Mouse (Mus musculus) left cerebral cortex, postnatal 25 days (tissue): ENCODE measurements at regions not wholly inside any gene's neighbourhood (a gene's known extent, or its start where the extent isn't known, plus 50 kb on each side); places are given as distances from the start of the nearest gene placed in this dataset.
A peak's percentile ranks its signal among the peaks of the same experiment; 100 is the strongest.

ENCODE experiments used
- DNase-seq, 2 experiments: peaks; one replicate each; pipeline ENCODE4 v3.0.0; 2022; ENCODE audit warnings: low spot score in 2 of 2, mixed read lengths in 1 of 2
- intact Hi-C: fragments of 180-260 bp; cut with DNase I; formaldehyde crosslinking; loops from one replicate; pipeline ENCODE4 v1.15.1; 2025

DNA sequence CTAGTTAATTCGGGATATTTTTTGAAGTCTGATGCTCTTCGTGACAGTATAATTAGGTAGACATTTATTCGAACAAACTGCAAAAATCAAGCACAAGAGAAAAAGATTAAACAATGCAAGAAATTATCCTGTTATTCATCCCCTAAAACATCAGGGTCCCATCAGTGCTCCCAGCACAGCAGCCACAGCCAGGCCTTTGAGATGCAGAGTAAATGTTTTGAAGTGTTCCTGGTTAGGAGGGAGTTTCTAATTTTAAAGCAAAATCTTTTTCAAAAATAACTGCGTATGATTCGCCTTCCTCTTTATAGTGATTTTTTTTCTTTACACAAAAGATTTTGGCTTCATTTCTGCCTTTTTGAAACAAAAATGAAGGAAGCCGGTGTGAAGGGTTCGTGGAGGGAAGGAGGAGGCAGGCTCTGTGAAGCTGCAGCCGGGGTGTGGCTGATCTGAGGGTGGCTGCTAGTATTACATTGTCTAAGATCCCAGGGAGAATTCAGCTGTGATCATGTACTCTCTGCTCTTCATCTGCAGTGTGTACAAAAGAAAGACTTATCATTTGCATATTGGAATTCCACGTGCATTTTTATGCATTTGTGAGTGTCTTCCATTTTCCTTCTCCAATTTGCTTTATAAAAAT is 534.7 kb downstream of the Rwdd3 start:
- intact Hi-C loops = no loop called here
- DNase-seq = peak in 1 of 2 experiments; percentile 72

DNA sequence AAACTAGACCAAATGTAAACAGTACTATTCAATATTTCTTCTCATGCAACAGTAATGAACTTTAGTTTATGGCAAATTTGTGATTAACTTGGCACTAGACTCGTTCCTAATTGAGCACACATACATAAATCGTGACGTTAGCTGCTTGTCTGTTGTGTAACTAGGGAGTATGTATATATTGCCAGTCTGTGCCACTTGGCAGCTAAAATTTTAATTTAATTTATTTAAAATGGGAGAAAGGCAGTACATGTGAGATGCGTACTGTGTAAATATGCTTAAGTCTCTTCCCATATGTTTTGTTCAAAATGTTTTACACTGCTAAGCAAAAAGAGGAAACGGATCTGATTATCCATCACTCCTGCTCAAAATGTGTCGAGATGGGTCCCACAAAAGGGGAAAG is 553.1 kb downstream of the Rwdd3 start:
- no peak for DNase-seq
- intact Hi-C loops = no loop called here

DNA sequence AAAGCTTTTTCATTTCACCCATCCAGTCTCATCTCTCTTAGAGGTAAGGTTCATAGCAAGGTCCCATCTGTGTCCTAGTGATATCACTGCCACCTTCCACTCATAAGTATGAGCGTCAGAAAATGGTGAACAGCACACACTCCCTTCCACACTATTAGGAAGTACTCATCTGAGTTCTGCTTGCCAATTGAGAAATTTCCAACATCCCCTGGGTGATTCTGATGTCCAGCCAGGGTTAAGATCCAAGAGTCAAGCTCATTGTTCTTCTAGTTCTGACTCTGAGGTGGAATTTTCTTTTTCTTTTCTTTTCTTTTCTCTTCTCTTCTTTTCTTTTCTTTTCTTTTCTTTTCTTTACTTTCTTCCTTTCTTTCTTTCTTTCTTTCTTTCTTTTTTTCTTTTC is 577.3 kb downstream of the Rwdd3 start:
- intact Hi-C loops = no loop called here
- DNase-seq = no peak

DNA sequence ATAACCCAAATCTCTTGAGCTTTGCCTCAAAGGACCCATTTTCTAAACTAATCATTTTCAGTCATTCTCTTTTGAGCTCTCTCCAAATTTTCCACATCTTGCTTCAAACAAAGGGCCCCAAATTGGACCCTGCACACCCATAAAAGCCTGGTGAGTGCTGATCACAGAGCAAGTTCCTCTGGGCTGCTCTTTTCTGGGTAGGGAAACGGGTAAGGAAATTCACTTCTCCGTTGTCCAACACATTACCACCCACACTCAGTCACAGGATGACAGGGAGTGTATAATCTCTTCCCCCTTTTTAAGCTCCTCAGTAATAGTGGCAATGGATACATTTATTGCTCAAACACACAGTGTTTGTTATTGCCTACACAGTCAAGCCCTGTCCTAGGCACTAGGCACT is 580.3 kb downstream of the Rwdd3 start:
- intact Hi-C loops = no loop called here
- no peak for DNase-seq

DNA sequence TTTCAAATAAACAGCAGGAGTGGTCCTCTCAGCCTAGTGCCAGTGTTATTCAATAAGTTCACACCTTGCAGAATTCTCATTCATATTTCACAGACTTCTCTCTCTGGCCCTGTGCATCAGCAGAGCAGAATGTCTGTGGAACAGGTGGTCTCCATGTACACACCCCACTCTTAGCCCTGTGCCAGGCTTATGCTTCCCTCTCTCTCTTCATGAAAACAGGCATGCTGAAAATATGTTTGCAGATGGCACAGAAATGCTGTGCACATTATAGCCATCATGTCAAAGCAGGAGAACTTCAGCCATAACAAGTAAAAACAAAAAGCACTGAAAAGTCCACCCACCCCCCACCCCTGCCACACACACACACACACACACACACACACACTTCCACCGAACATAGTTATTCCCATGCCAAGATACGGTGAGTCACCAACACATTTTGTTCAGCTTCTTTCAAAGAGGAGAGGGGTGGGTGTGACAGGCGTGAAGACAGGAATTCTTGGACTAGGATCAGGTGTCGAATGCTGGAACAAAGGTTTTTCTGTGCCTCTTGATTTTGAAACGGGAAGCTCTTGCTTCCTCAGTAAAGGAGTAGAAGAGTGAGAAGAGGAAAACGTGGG is 600.6 kb downstream of the Rwdd3 start:
- DNase-seq = peak; percentile 40 to 86
- intact Hi-C loops = no loop called here

DNA sequence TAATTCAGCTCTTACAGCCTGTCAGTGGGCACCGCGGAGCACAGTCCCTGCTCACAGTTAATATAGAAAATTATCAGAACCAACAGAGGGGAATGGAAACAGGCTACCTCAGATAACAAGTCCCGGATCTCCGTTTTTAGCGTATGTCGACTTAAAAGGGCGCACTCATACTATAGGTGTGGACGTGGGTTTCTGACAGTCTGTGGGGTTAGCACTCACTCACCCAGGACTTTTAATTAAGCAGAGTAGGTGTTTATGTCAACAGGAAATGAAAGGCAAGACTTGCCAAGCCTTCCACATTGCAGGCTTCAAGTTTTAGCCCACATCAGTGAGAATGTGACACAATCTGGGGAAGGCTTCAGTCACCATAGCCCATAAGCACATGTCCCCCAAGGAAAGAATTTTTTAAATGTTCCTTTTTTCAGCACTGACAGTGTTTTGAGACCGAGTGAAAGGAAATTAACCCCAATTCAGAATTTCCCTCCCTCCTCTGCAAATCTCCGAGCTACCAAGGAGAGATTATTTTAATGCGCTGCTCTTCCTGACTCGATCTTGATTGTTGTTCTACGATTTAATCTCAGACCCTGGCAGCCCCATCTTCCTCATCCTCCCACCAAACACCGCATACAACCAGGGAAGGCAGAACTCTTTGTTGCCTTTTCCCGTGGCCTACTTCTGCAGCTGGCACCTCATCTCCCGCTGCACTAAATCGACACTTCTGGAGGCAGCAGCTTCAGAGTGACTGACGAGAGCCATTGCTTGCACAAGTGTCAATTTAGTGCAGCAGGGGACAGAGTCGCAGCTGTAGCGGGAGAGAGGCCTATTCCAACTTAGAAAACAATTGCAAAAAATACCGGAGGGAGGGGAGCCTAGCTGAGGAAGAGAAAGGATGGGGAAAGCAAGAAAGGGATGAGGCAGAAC is 629.7 kb downstream of the Rwdd3 start:
- DNase-seq = peak; percentile 18 to 39
- intact Hi-C loops = no loop called here

DNA sequence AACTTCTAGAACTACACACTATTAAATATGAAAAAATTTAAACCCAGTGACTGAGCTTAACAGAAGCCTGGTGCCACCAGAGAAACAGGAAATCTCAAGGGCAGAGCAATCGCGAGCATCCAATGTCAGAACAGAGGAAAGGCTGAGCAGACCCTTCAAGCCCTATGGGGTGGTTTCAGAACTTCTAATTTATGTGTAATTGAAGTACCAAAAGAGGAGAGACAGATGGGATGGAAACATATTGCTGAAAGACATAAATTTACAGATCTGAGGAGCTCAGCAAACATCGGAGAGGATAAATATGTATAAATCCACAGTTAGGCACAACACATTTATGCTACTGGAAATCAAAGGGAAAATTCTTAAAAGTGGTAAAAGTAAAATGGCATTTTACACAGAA is 637.6 kb downstream of the Rwdd3 start:
- DNase-seq = no peak
- intact Hi-C loops = no loop called here

DNA sequence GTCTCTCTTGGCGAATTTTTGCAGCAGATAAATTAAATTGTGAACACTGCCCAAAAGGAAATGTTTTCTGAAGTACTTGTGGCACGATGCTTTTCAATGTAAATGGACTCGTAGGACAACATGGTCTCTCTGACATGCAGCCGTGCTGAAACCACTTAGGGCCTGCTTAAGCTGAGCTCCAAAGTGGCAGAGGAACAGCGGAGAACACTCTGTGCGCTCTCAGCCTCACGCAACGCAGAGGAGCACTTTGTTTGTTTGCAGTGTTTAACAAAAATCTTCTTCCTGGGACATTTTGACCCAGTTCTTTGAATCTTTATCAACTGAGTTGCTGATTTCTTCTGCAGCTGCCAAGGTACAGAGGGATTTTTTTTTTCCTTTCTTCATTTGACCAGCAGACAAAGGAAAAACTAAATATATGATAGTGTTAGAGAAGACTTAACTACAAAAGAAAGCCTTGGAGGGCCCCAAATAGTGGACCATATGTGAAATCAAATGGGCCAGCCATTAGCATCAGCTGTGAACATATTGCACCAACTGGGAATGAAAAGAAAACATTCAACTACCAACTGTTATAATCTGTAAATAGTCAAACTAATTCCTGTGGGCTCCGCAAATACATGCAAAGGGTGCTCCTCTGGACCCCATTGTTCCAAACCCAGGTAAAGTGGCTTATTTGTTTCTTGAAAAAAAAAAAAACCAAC is 639.5 kb downstream of the Rwdd3 start:
- no peak for DNase-seq
- intact Hi-C loops = no loop called here

DNA sequence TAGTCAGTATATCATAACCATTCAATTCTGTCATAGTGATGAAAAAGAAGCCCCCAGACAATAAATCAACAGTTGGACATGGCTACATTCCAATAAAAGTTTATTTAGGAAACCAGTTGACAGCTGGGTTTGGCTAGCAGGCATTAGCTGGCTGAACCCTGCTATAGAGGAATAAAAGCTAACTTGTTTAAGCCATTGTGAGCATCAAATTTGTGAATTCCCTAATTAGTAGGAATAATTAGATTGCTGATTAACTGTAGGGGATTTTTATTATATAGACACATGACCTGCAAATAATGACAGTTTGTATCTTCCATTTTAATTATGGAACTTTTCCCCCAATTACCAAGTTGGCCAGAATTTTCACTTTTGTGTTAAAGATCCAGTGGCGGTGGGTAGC is 659.8 kb downstream of the Rwdd3 start:
- DNase-seq = no peak
- intact Hi-C loops = no loop called here

DNA sequence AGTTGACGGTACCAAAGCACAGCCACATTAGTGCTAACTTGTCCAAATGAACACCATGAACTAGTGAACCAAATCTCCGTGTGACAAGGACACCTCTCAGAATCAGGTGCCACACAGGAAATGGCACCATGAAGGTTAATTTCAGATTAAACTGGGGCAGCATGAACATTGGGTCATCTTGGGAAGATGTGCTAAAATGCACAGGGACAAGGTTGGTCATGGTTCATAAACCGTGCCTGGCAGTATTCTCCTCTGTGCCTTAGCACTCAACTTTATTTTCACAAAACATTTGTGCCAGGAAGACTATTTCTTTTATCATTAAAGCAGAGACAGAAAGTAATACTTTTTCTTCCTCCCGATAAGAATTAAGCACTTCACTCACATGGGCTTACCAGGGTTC is 672.6 kb downstream of the Rwdd3 start:
- DNase-seq = no peak
- intact Hi-C loops = no loop called here

DNA sequence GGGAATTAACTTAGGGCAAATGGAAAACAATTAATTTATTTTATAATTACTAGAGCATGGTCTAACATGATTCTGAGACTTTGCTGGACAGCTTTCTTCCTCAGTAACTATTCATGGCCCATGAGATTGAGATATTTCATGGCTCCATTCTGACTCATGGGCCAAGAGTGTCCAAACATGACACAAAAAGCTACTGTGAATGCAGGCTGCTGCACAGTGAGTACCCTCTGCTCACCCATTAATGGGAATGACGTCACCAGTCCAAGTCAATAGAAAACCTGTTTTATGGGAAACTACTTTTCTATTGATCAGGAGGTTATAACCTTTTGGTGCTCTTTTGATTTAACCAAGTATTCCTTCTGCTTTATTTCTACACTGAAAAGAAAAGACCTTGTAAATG is 693.6 kb downstream of the Rwdd3 start:
- no peak for DNase-seq
- intact Hi-C loops = no loop called here

DNA sequence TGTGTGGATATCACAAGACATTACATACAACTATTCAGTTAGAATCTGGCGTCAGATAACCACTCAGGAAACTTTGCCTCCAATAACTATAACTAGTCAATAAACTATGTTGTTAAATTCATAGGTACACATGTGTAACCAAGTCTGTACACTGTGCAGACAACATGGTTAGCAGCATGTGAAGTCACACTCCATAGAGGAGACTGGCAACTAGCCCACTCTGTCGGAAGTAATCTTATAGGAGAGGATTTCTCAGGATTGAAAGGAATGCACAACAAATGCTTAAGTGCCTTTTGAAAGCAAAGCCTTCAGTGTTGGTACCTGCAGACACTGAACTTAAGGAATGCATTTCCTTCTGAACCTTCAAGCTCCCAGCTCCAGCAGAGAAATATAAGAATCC is 693.0 kb upstream of the Ptbp2 start:
- intact Hi-C loops = no loop called here
- no peak for DNase-seq

DNA sequence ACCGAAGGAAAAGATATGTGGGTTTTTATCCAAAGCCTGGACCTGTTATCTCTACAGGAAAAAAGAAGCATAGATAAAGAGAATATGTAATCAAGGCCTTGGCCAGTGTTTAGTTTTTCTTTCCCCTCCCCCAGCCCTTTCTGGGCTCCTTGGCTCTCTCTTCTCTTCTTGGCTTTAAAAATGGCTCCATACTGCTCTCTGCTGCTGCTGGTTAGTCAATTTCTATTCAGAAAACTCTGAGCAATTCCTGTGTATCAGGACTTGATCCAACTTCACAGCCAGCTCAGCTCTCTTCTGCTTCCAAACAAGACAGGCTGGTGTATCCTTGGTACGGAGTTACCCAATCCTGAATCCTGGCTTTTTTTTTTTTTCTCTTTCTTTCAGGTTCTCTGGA is 689.4 kb upstream of the Ptbp2 start:
- intact Hi-C loops = no loop called here
- DNase-seq = peak; percentile 48 to 83

DNA sequence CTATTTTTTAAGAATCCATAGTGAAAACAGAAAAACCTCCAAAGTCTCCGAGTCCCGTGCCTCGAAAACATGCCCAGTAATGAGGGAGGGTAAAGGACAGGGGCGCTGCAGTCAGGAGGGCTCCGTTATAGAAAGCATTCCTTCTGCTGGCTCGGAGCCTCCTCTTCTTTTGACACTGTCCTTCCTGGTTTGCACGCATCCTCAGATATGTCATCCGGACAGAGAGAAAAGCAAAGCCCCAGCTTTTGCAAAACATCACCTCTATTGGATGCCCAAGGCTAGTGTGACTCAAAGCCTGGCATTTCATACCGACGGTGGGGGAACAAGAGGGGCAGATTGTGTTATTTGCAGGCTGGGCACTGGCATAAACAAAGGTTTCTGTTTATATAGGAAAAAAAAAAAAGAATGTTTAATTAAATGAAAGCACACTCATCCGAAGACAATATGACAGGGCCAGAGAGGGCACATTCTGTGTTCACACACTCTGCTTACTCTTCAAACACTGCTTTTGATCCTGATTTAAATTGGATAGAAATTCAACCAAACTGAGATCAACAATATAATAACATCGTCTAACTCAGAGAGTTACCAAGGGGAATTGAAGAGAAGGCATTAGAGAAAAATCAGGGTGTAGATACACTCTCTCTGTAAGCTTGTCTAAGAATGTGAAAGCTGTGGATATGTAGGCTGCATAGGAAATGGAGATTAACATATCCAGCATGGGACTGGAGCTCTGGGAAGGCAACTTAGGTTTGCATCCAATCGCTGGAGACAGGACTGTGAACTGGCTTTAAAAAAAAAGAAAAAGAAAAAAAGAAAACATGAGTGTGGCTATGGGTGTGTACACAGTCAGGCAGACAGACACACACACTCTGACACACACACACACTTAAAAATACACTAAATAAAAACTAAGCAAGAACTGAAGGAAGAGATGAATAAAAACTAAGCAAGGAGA is 688.7 kb upstream of the Ptbp2 start:
- DNase-seq = peak; percentile 2 to 12
- intact Hi-C loops = no loop called here

DNA sequence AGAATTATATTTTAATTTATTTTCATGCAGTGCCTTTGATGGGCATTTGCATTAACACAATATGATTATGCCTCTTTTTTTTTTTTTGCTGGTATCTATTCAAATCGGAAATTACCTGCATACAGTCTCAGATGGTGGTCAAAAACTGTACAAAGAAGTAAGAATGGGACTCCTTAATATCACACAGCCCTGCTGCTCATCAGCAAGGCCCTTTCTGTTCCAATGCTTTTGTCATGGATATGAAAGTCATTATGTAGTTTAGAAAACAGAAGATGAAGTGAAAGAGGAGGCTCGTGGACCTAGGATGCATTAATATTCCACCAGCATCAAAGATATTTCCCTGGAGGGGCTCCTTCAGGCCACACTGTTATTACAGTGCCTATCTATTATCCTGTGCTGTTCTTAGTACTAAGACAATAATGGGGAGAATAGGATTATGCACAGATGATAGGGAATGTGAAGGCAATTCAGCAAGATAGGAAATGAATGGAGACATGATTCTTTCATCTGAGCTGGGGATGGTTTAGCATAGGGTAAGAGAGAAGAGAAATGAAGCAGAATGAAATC is 687.7 kb upstream of the Ptbp2 start:
- no peak for DNase-seq
- intact Hi-C loops = no loop called here

DNA sequence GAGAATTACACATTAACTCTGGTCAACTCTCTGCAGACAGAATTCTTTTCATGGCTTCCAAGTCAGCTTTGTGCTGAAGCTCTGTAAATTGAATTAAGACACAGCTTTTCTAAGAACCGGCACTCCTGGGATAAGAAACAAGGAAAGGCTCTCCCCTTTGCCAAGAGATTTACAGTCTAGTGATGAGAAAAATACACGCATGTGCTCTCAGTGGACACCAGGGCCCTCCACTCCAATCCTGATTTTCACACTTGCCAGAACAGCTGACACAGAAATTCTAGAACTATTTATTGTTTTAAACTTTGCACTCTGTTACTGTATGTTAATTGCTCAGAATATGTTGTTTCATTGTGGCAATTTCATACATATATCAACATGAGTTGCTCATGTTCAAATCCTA is 684.6 kb upstream of the Ptbp2 start:
- intact Hi-C loops = no loop called here
- DNase-seq = no peak

DNA sequence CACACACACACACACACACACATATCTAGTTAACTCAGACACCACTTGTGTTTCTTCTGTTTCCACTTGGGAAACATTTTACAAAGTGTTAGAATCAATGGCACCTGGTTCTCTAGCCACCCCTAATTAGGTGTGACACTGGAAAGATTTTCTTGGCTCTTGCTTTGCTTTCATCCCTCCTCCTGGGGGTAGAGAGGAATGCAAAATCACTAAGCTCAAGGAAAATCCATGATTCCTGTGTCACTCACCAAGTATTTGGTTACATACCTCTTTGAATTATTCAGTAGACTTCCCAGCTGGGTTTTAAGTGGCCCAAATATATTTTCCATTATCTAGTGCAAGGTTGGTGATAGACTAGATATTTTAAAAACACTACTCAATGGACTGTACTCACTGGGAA is 676.5 kb upstream of the Ptbp2 start:
- DNase-seq = no peak
- intact Hi-C loops = no loop called here

DNA sequence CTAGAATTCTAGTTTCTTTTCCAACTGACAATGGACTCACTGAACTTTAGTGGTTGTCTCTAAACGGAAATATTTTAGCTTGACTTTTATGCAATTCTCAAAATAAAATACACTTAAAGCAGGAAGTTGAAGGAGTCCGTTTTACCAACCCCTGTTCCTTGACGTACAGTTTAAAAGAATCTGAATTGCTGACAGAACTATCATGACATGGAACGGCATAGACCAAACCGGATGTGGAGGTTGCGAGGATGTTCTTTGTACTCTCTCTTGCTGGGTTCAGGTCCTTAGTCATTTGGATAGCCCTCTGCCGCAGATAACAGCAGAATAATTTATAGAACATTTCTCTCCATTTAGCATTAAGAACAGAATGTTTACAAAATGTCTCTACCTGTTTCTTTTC is 673.6 kb upstream of the Ptbp2 start:
- intact Hi-C loops = no loop called here

DNA sequence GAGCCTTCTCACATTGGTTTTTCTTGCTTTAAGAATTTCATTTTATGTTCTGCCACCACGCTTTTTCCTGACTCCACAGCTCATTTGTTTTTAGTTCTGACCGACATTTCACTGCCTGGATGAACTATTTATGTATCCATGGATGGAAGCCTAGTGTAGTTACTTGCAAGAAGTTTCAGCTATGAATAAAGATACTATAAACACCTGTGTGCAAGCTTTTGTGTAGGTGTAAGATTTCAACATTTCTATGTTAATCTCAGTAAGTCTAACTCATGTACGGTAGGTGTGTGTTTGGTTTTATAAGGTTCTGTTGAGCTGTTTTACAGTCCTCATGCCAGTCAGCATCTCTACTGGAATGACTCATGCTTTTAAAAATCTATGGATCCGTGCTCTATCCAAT is 656.9 kb upstream of the Ptbp2 start:
- peak; percentile 19 to 83 for DNase-seq
- intact Hi-C loops = loop anchor here (2.0 to 5.0 kb wide), 2 partner anchors 224 to 446 kb away; no protein-coding TSS in a partner anchor

More for the DNA sequence above, 673.6 kb upstream of the Ptbp2 start:
- no peak for DNase-seq
